Mouse (Mus musculus) small intestine, adult 10 weeks (tissue): ENCODE data around the gene BC051665. TPM values are rescaled to one million over a fixed set of nuclear protein-coding genes. Genes with fewer than 3 reads are reported as not detected.

Source experiments
- polyA plus RNA-seq: library from polyadenylated mRNA; stranded (reverse); fragments of 350-450 nt; fragmentation: Illumina TruSeq; extraction: RNeasy Lipid Tissue Mini Kit (QIAGEN cat#74804); gene quantifications from one replicate; pipeline ENCODE4 v1.2.3, GENCODE M21; 2014; ENCODE audit warnings: low replicate concordance

Gene BC051665
- not detected for polyA plus RNA-seq

GRCm38 (mm10) chr13:60786264-60786663 lies at the start of gene BC051665:
Gene BC051665 (minus strand): TSS chr13:60786364.

GRCm38 (mm10) chr13:60802749-60803148 lies 16.6 kb upstream of the BC051665 start, which contains the start of gene Ctsll3:
Gene Ctsll3 (minus strand): TSS chr13:60802849.

Other genes with a start within 250 kb of the BC051665 start
- gene Dapk1, start 184.4 kb downstream of the BC051665 start, polyA plus RNA-seq: 2.6 TPM
- not detected for gene Ctsll3, start 16.5 kb upstream of the BC051665 start, polyA plus RNA-seq
- gene 4930486L24Rik, start 78.1 kb upstream of the BC051665 start, polyA plus RNA-seq: not detected
- 0.33 TPM for gene Gm49392, start 110.5 kb upstream of the BC051665 start, polyA plus RNA-seq
- gene Ctla2b, start 111.1 kb upstream of the BC051665 start, polyA plus RNA-seq: 4.1 TPM
- gene Tpbpb, start 118.5 kb upstream of the BC051665 start, polyA plus RNA-seq: not detected
- not detected for gene Gm49393, start 149.2 kb upstream of the BC051665 start, polyA plus RNA-seq
- gene Gm49391, start 150.2 kb upstream of the BC051665 start, polyA plus RNA-seq: 7.6 TPM
- 9.5 TPM for gene Ctla2a, start 150.3 kb upstream of the BC051665 start, polyA plus RNA-seq
- not detected for gene Tpbpa, start 155.6 kb upstream of the BC051665 start, polyA plus RNA-seq
- gene Ctsj, start 219.6 kb upstream of the BC051665 start, polyA plus RNA-seq: not detected